Mouse (Mus musculus): ENCODE results near the gene Igfbp4. TPM values are rescaled to one million over a fixed set of nuclear protein-coding genes. Genes with fewer than 3 reads are reported as not detected.

Igfbp4 gene
- polyA plus RNA-seq, 1 experiment from 2014 or later, result 125 TPM

- ATAC-seq, result no peak
- WGBS, result 98% methylated on average over 6 of the region's 6 CpGs
Observed at GRCm38 (mm10) chr11:99019844-99020243, 21.2 kb upstream of the Igfbp4 start.

GRCm38 (mm10) chr11:99022384-99022933 lies 18.6 kb upstream of the Igfbp4 start:
- ATAC-seq, result no peak
- H3K4me2 ChIP-seq (ENCODE audit: low read length), result peak overlapping the region; percentile 63
- peak overlapping the region; percentile 69 for H3K4me3 ChIP-seq (ENCODE audit: low read depth, low read length)
- peaks cover 2% of the 10 kb centered on the region; the same call in 1 of the 2 replicates for H3K4me1 ChIP-seq (ENCODE audit: control insufficient read depth, insufficient read depth, low read length)
- H3K27ac ChIP-seq (ENCODE audit: low read depth, low read length), result no peak overlapping the region
- H3K9me3 ChIP-seq (replicated peaks; ENCODE audit: control insufficient read depth, low read length), result no peaks in the 10 kb centered on the region
- peaks cover 30% of the 10 kb centered on the region for H3K36me3 ChIP-seq (ENCODE audit: control insufficient read depth, insufficient read depth, low read length)
- WGBS, result 79% methylated on average over 5 of the region's 5 CpGs
- DNase-seq (ENCODE audit: low spot score), result no peak
- H3K27me3 ChIP-seq (replicated peaks; ENCODE audit: control insufficient read depth, insufficient read depth, low read length), result no peaks in the 10 kb centered on the region
- H3K9ac ChIP-seq (ENCODE audit: low read length), result peak overlapping the region; percentile 47

More at GRCm38 (mm10) chr11:99019844-99020243, 21.2 kb upstream of the Igfbp4 start:
- H3K36me3 ChIP-seq (ENCODE audit: control insufficient read depth, insufficient read depth, low read length), result peaks cover 53% of the 10 kb centered on the region
- no peak overlapping the region for H3K9ac ChIP-seq (ENCODE audit: low read length)
- H3K9me3 ChIP-seq (replicated peaks; ENCODE audit: control insufficient read depth, low read length), result no peaks in the 10 kb centered on the region
- H3K4me3 ChIP-seq (ENCODE audit: low read depth, low read length), result no peak overlapping the region
- H3K4me2 ChIP-seq (ENCODE audit: low read length), result no peak overlapping the region
- DNase-seq (ENCODE audit: low spot score), result no peak
- no peaks in the 10 kb centered on the region for H3K27me3 ChIP-seq (replicated peaks; ENCODE audit: control insufficient read depth, insufficient read depth, low read length)
- peaks cover 2% of the 10 kb centered on the region; the same call in 1 of the 2 replicates for H3K4me1 ChIP-seq (ENCODE audit: control insufficient read depth, insufficient read depth, low read length)
- no peak overlapping the region for H3K27ac ChIP-seq (ENCODE audit: low read depth, low read length)

DNA sequence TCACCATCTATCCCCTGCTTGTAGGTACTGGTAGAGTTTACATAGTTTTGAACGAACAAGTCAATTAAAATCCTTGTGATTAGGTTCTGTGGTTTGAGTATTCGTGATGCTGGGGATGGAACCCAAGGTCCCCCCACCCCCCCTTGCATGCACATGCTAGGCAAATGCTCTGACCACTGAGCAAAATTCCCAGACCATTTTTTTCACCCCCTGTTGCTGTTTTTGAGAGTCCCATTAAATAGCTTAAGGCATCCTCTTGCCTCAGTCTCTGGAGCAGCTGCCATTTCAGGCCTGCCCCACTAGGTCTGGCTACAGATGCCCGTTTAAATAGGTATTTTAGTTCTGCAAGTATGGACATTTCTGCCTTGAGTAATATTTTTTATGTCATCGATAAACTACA lies 17.9 kb upstream of the Igfbp4 start:
- peaks cover 25% of the 10 kb centered on the region for H3K36me3 ChIP-seq (ENCODE audit: control insufficient read depth, insufficient read depth, low read length)
- peaks cover 2% of the 10 kb centered on the region; the same call in 1 of the 2 replicates for H3K4me1 ChIP-seq (ENCODE audit: control insufficient read depth, insufficient read depth, low read length)
- no peaks in the 10 kb centered on the region for H3K27me3 ChIP-seq (replicated peaks; ENCODE audit: control insufficient read depth, insufficient read depth, low read length)
- H3K4me3 ChIP-seq (ENCODE audit: low read depth, low read length), result peak overlapping the region; percentile 69
- peak overlapping the region; percentile 63 for H3K4me2 ChIP-seq (ENCODE audit: low read length)
- ATAC-seq (no peak), DNase-seq (ENCODE audit: low spot score) (no peak)
- WGBS, result 6% methylated on average over 4 of the region's 4 CpGs
- no peaks in the 10 kb centered on the region for H3K9me3 ChIP-seq (replicated peaks; ENCODE audit: control insufficient read depth, low read length)
- H3K27ac ChIP-seq (ENCODE audit: low read depth, low read length), result no peak overlapping the region
- H3K9ac ChIP-seq (ENCODE audit: low read length), result peak overlapping the region; percentile 77

DNA sequence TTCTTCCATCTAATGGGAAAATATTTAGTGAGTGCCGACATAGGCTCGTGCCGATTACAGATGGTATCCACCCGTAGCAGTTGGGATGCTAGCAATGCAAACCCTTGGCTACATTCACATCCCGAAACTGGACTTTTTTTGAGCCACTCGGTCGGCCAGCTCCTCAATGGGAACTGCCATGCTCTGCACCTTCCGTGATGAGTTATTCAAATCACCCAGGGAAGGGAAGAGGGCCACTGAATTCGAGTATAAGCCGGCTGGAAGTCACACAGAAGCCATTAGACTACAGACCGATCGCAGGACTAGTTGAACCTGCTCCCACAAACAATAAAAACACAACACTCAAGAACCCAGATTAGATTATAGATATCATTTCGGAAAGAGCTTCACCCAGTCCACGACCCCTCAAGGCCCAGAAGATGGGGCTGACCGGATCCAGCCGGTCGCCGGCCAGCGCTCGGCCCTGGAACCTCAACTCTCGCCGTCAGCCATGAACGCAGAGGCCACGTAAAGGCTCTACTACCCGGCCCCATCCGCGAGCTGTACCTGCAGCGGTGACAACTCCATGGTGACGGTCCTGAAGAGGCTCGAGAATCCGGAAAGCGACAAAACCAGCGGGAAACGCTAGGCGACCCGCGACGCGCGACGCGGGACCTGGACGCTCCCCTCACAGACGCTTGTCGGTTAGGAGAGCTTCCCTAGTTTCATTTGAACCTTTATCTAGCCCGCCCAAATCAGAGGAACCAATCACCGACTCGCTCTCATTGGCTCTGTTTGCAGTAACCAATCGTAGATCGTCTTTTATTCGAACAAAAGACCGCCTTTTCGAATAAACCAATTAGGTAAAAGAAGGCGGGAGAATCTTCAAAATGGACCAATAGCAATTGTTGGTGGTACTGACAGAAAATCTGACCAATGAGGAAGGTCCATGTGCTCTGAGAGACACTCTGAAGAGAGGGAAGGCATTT lies 17.3 kb upstream of the Igfbp4 start, which contains the start of gene Top2a:
Gene Top2a (minus strand): TSS at position 690 of the 968 bp plus-strand sequence.
- DNase-seq (ENCODE audit: low spot score), result peak; percentile 99
- H3K4me2 ChIP-seq (ENCODE audit: low read length), result peak within 1 kb of the TSS; percentile 63
- H3K27me3 ChIP-seq (replicated peaks; ENCODE audit: control insufficient read depth, insufficient read depth, low read length), result no peaks in the 10 kb centered on the region
- no peaks in the 10 kb centered on the region for H3K9me3 ChIP-seq (replicated peaks; ENCODE audit: control insufficient read depth, low read length)
- ATAC-seq, result peak; percentile 98
- WGBS, result under 1% methylated on average over 54 of the region's 54 CpGs
- H3K27ac ChIP-seq (ENCODE audit: low read depth, low read length), result peak within 1 kb of the TSS; percentile 14; the same call in 1 of the 2 replicates
- peaks cover 2% of the 10 kb centered on the region; the same call in 1 of the 2 replicates for H3K4me1 ChIP-seq (ENCODE audit: control insufficient read depth, insufficient read depth, low read length)
- peak within 1 kb of the TSS; percentile 77 for H3K9ac ChIP-seq (ENCODE audit: low read length)
- H3K4me3 ChIP-seq (ENCODE audit: low read depth, low read length), result peak within 1 kb of the TSS; percentile 69
- H3K36me3 ChIP-seq (ENCODE audit: control insufficient read depth, insufficient read depth, low read length), result peaks cover 19% of the 10 kb centered on the region

DNA sequence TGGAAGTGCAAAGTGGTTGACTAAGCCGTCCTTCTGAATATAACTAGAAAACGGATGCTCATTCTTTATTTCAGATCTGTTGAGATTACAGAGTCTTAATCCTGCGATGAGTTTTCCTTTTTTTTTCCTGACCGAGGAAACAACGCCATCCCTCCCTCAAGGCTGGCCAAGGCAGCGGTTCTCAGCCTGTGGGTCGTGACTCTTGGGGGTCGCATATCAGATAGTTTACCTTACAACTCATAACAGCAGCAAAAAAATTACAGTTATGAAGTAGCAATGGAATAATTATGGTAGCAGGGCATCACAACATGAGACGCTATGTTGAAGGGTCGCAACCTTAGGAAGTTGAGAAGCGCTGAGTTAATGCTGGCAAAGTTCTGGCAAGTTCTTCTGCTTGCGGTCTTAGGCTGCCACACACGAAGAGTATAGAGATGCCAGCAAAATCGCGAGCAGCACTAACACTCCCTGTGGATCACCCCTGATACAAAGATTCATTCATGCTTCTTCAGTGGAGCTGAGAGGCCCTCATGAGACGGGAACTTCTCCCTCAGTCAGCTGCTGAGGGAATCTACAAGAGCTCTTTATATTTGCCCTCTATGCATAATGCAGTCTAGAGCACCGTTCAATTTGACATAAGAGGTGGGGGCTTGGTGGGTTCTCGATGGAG lies 16.4 kb upstream of the Igfbp4 start:
- H3K9ac ChIP-seq (ENCODE audit: low read length), result peak overlapping the region; percentile 47
- peaks cover 16% of the 10 kb centered on the region for H3K36me3 ChIP-seq (ENCODE audit: control insufficient read depth, insufficient read depth, low read length)
- H3K4me1 ChIP-seq (ENCODE audit: control insufficient read depth, insufficient read depth, low read length), result peaks cover 2% of the 10 kb centered on the region; the same call in 1 of the 2 replicates
- no peaks in the 10 kb centered on the region for H3K27me3 ChIP-seq (replicated peaks; ENCODE audit: control insufficient read depth, insufficient read depth, low read length)
- no peak overlapping the region for H3K27ac ChIP-seq (ENCODE audit: low read depth, low read length)
- ATAC-seq (0 out of 2 replicates have a peak, but pooled peaks have one; percentile 1), DNase-seq (ENCODE audit: low spot score) (no peak)
- WGBS, result 50% methylated on average over 18 of the region's 18 CpGs
- H3K4me2 ChIP-seq (ENCODE audit: low read length), result peak overlapping the region; percentile 51
- peak overlapping the region; percentile 69 for H3K4me3 ChIP-seq (ENCODE audit: low read depth, low read length)
- no peaks in the 10 kb centered on the region for H3K9me3 ChIP-seq (replicated peaks; ENCODE audit: control insufficient read depth, low read length)

- peaks cover 2% of the 10 kb centered on the region; the same call in 1 of the 2 replicates for H3K4me1 ChIP-seq (ENCODE audit: control insufficient read depth, insufficient read depth, low read length)
- 88% methylated on average over 6 of the region's 6 CpGs for WGBS
- no peak overlapping the region for H3K4me2 ChIP-seq (ENCODE audit: low read length)
- peaks cover 10% of the 10 kb centered on the region for H3K36me3 ChIP-seq (ENCODE audit: control insufficient read depth, insufficient read depth, low read length)
- no peak overlapping the region for H3K27ac ChIP-seq (ENCODE audit: low read depth, low read length)
- DNase-seq (ENCODE audit: low spot score), result no peak
- no peak overlapping the region for H3K4me3 ChIP-seq (ENCODE audit: low read depth, low read length)
- H3K27me3 ChIP-seq (replicated peaks; ENCODE audit: control insufficient read depth, insufficient read depth, low read length), result no peaks in the 10 kb centered on the region
- no peaks in the 10 kb centered on the region for H3K9me3 ChIP-seq (replicated peaks; ENCODE audit: control insufficient read depth, low read length)
- H3K9ac ChIP-seq (ENCODE audit: low read length), result no peak overlapping the region
- no peak for ATAC-seq
Observed at GRCm38 (mm10) chr11:99025878-99026277, 15.2 kb upstream of the Igfbp4 start.

- no peaks in the 10 kb centered on the region for H3K9me3 ChIP-seq (replicated peaks; ENCODE audit: control insufficient read depth, low read length)
- no peak overlapping the region for H3K4me2 ChIP-seq (ENCODE audit: low read length)
- H3K27ac ChIP-seq (ENCODE audit: low read depth, low read length), result no peak overlapping the region
- 85% methylated on average over 12 of the region's 12 CpGs for WGBS
- no peak overlapping the region for H3K9ac ChIP-seq (ENCODE audit: low read length)
- no peak for DNase-seq (ENCODE audit: low spot score)
- no peak for ATAC-seq
- H3K27me3 ChIP-seq (replicated peaks; ENCODE audit: control insufficient read depth, insufficient read depth, low read length), result no peaks in the 10 kb centered on the region
- peaks cover 2% of the 10 kb centered on the region; the same call in 1 of the 2 replicates for H3K4me1 ChIP-seq (ENCODE audit: control insufficient read depth, insufficient read depth, low read length)
- H3K36me3 ChIP-seq (ENCODE audit: control insufficient read depth, insufficient read depth, low read length), result 0 out of 2 replicates have a peak, but pooled peaks cover under 1% of the 10 kb centered on the region
- no peak overlapping the region for H3K4me3 ChIP-seq (ENCODE audit: low read depth, low read length)
Observed at GRCm38 (mm10) chr11:99026899-99027440, 14.1 kb upstream of the Igfbp4 start.

DNA sequence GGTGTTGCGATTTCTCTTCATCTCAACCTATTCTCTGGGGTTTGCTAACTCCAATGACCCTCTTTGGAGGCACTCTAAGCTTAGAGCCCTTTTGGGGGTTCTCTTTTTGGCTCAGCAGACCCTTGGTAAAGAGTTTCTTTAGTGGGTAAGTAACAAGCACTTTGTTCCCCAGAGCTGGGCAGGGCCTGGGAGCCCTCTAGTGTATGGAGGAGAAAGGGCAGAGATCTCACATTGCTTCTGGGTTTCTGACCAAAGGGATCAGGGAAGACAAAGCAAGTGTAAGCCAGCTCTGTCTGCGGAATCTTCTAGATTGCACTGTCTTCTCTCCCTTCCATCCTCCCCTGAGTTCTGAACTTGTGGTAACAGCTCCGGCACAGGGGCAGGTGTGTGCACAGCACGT lies 5.7 kb upstream of the Igfbp4 start:
- WGBS, result 74% methylated on average over 4 of the region's 4 CpGs
- no peaks in the 10 kb centered on the region for H3K36me3 ChIP-seq (ENCODE audit: control insufficient read depth, insufficient read depth, low read length)
- H3K4me1 ChIP-seq (ENCODE audit: control insufficient read depth, insufficient read depth, low read length), result no peaks in the 10 kb centered on the region
- no peaks in the 10 kb centered on the region for H3K9me3 ChIP-seq (replicated peaks; ENCODE audit: control insufficient read depth, low read length)
- H3K27me3 ChIP-seq (replicated peaks; ENCODE audit: control insufficient read depth, insufficient read depth, low read length), result no peaks in the 10 kb centered on the region
- H3K27ac ChIP-seq (ENCODE audit: low read depth, low read length), result no peak overlapping the region
- no peak overlapping the region for H3K4me2 ChIP-seq (ENCODE audit: low read length)
- DNase-seq (ENCODE audit: low spot score) (no peak), ATAC-seq (no peak)
- no peak overlapping the region for H3K9ac ChIP-seq (ENCODE audit: low read length)
- H3K4me3 ChIP-seq (ENCODE audit: low read depth, low read length), result no peak overlapping the region

All from forebrain, embryonic 14.5 days (tissue).